Mouse (Mus musculus) cortical plate, adult 2 months (tissue): ENCODE measurements around the gene Nckap5l.

Source experiments
- CTCF ChIP-seq: fragments of 200-500 bp; IDR thresholded peaks from 2 replicates; pipeline ENCODE4 v1.5.1; 2011; ENCODE audit warnings: mild to moderate bottlenecking, control low read depth, low read length; ENCODE audit not compliant: insufficient read depth; ENCODE audit errors: extremely low read depth
- POLR2A ChIP-seq: fragments of 200-500 bp; IDR thresholded peaks from 2 replicates; pipeline ENCODE4 v1.6.1; 2011; ENCODE audit warnings: mild to moderate bottlenecking, low read length, control low read depth; ENCODE audit not compliant: insufficient read depth; ENCODE audit errors: extremely low read depth

GRCm38 (mm10) chr15:99463194-99463593 lies 5.6 kb upstream of the Nckap5l start:
- TF ChIP-seq CTCF (no peak), POLR2A (no peak)
